Mouse (Mus musculus): ENCODE measurements at regions not wholly inside any gene's neighbourhood (a gene's known extent, or its start where the extent isn't known, plus 50 kb on each side); places are given as distances from the start of the nearest gene placed in this dataset. TPM values are rescaled to one million over a fixed set of nuclear protein-coding genes. Genes with fewer than 3 reads are reported as not detected.
A peak's percentile ranks its signal among the peaks of the same experiment; 100 is the strongest.

DNA sequence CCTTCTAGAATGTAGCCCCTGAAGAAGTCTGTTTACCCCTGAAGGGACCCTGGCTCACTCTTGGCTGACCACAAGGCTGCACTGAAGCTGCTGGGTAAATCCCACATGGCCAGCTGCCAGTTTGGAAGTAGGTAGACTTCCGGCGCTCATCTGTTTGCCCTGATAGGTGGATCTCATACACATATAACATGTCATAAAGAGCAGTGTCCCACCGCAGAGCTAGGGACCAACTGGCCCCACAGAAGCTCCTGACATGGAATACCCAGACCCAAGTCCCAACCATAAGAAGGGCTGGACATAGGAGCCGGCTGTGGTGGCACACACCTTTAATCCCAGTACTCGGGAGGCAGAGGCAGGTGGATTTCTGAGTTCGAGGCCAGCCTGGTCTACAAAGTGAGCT, 115.8 kb upstream of the Tshz3 start:
- DNase-seq (ENCODE audit: low spot score), result no peak
- WGBS, result 89% methylated on average over 6 of the region's 6 CpGs

DNA sequence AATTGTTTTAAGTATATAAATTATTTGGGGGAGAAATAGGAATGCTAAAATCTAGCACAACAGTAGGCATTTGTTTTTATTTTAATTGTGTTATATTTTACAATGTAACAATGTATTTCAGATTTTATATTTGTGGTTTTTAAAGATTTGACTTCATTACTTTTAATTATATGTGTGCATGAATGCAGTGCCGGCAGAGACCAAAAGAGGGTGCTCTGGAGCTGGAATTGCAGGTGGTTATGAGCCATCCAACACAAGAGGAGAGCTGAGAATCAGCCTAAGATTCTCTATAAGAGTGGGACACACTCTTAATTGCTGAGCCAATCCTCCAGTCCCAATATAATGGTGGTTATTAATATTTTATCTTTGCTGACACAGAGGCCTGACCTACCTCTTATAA, 112.9 kb upstream of the Tshz3 start:
- no peaks in the 10 kb centered on the region for H3K27me3 ChIP-seq (replicated peaks; ENCODE audit: low read depth, poor library complexity, severe bottlenecking)
- no peak for DNase-seq (ENCODE audit: low spot score)
- H3K27ac ChIP-seq (replicated peaks), result no peak overlapping the region
- no peaks in the 10 kb centered on the region for H3K9me3 ChIP-seq
- H3K4me1 ChIP-seq, result no peaks in the 10 kb centered on the region
- H3K36me3 ChIP-seq (replicated peaks), result no peaks in the 10 kb centered on the region
- no peak overlapping the region for H3K4me3 ChIP-seq
- 81% methylated on average over 1 of the region's 1 CpGs for WGBS

More for the DNA sequence above, 115.8 kb upstream of the Tshz3 start:
- Histone ChIP-seq H3K4me3 (no peak overlapping the region), H3K9me3 (no peaks in the 10 kb centered on the region), H3K27me3 (replicated peaks; ENCODE audit: low read depth, poor library complexity, severe bottlenecking) (no peaks in the 10 kb centered on the region), H3K4me1 (no peaks in the 10 kb centered on the region), H3K36me3 (replicated peaks) (no peaks in the 10 kb centered on the region), H3K27ac (replicated peaks) (no peak overlapping the region)

DNA sequence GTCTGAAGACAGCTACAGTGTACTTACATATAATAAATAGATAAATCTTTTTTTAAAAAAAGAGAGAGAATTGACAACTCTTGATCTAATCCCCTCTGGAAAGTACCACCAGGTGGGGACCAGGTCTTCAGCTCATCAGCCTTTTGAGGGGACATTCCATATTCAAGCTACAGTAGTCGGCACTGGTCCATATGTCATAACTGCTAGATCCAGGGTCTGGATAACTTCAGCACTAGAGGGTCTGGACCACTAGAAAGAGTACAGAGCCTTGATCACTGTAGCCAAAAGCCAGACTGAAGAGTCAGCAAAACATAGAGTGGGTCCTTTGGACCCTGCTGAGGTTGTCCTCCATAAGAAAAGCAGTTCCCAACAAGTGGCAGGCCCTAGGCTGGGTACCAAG, 106.4 kb upstream of the Tshz3 start:
- no peak for DNase-seq (ENCODE audit: low spot score)
- no peak overlapping the region for H3K4me3 ChIP-seq
- no peaks in the 10 kb centered on the region for H3K4me1 ChIP-seq
- no peaks in the 10 kb centered on the region for H3K36me3 ChIP-seq (replicated peaks)
- H3K27ac ChIP-seq (replicated peaks), result no peak overlapping the region
- WGBS, result 88% methylated on average over 1 of the region's 1 CpGs
- H3K9me3 ChIP-seq, result no peaks in the 10 kb centered on the region
- H3K27me3 ChIP-seq (replicated peaks; ENCODE audit: low read depth, poor library complexity, severe bottlenecking), result no peaks in the 10 kb centered on the region

DNA sequence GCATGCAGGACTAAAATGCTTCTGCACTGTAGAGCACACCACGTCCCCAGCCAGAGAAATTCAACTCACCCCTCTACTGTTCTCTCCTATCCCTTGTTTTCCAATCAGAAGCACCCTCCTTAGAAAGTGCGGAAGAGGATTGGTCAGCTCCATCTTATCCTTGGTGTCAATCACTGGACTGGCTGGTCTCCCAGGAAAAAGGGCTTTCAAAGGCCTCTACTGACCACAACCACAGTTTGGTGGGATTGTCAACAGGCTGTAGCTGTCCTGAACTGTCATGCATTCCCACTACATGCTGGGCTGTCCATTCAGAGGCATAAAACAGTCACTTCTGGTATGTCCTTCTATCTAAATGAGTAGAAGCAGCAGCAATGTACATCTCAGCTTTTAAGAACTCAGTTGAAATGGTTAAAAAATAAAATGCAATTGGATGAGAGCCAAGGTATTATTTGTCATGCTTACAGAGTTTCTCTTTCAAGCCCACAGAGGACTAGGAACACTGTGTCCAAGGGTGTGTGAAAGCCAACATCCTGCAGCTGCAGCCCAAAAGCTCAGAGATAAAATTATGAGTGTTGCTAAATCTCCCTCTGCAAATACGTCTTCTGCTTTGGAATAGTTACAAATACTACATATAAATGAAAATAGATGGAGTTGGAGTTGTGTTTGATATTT, 101.2 kb upstream of the Tshz3 start:
- 85% methylated on average over 3 of the region's 3 CpGs for WGBS
- Histone ChIP-seq H3K27ac (replicated peaks) (no peak overlapping the region), H3K4me1 (no peaks in the 10 kb centered on the region), H3K27me3 (replicated peaks; ENCODE audit: low read depth, poor library complexity, severe bottlenecking) (no peaks in the 10 kb centered on the region), H3K9me3 (peaks cover 8% of the 10 kb centered on the region; the same call in 1 of the 2 replicates), H3K4me3 (no peak overlapping the region), H3K36me3 (replicated peaks) (no peaks in the 10 kb centered on the region)
- peak; percentile 1 for DNase-seq (ENCODE audit: low spot score)

DNA sequence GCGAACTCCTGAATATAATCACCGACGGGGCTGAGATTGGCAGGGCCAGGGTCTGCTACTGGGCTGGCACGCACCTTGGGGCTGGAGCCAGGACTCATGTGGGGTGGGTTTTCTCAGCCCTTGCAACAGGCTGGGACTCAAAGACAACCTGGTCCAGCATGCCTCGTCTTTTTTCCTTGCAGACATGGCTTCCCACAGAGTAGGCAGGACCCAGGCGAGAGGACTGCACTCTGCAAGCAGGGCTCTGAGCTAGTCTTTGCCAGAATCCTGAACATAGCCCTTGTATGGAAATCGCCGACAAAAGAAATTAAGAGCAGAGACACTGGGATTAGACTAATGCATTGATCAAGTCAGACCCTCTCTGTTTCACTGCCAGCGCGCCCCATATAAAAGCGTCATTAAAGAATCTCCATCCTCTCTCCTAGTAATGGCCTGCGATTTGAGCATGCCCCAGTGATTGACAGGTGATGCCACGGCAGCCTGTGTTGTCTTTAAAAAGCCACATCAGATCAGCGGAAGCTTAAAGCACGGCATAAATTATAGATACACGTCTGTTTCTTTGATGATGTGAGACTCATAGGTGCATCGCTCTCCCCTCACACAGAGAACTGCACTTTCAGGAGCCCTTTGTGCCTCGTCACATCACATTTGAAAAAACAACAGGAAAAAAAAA, 92.8 kb upstream of the Tshz3 start:
- H3K27ac ChIP-seq (replicated peaks), result no peak overlapping the region
- WGBS, result 70% methylated on average over 18 of the region's 18 CpGs
- H3K4me1 ChIP-seq, result no peaks in the 10 kb centered on the region
- H3K36me3 ChIP-seq (replicated peaks), result no peaks in the 10 kb centered on the region
- no peak overlapping the region for H3K4me3 ChIP-seq
- no peak for DNase-seq (ENCODE audit: low spot score)
- no peaks in the 10 kb centered on the region for H3K9me3 ChIP-seq
- H3K27me3 ChIP-seq (replicated peaks; ENCODE audit: low read depth, poor library complexity, severe bottlenecking), result no peaks in the 10 kb centered on the region

DNA sequence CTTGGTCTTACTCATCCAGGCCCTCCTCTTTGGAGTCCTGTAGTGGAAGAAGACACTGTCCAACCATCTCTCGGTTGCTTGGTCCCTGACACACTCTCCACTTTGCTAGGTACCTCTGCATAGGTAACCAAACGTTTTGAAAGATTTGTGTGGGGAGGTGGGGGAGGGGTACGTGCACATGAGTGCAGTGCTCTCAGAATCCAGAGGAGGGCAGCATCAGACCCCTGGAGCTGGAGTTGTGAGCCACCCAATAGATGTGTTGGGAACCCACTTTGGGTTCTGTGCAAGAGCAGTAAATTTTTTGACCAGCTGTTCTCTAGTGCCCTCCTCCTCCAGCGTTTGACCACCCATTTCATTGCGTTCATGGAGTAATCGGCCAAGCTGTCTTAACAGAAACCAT, 77.7 kb upstream of the Tshz3 start:
- no peak overlapping the region for H3K4me3 ChIP-seq
- no peaks in the 10 kb centered on the region for H3K4me1 ChIP-seq
- no peaks in the 10 kb centered on the region for H3K27me3 ChIP-seq (replicated peaks; ENCODE audit: low read depth, poor library complexity, severe bottlenecking)
- no peaks in the 10 kb centered on the region for H3K36me3 ChIP-seq (replicated peaks)
- no peak overlapping the region for H3K27ac ChIP-seq (replicated peaks)
- 63% methylated on average over 6 of the region's 6 CpGs for WGBS
- H3K9me3 ChIP-seq, result no peaks in the 10 kb centered on the region
- DNase-seq (ENCODE audit: low spot score), result no peak

DNA sequence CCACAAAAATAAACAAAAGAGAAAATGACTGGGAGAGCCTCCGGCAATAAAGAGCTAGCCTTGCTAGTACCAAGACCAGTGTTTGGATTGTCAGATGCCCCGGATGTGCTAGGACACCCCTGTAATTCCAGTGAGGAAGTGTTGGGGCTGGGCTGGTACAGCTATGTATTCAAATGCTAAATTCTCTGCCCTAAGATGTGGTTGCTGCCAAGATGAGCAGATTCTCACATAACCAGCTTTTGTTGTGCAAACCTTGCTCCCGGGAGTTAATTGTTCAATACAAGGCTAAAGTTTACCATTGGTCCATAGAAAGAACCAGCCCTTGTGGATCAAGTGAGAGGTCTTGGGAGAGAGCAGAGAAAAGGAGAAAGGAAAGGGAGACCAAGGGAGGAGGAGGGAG, 53.7 kb upstream of the Tshz3 start:
- no peaks in the 10 kb centered on the region for H3K4me1 ChIP-seq
- WGBS, result 57% methylated on average over 3 of the region's 3 CpGs
- H3K36me3 ChIP-seq (replicated peaks), result no peaks in the 10 kb centered on the region
- H3K4me3 ChIP-seq, result no peak overlapping the region
- H3K27ac ChIP-seq (replicated peaks), result no peak overlapping the region
- H3K9me3 ChIP-seq, result no peaks in the 10 kb centered on the region
- H3K27me3 ChIP-seq (replicated peaks; ENCODE audit: low read depth, poor library complexity, severe bottlenecking), result no peaks in the 10 kb centered on the region
- no peak for DNase-seq (ENCODE audit: low spot score)

Small RNAs in the stretch of these regions (microRNA-seq; reads per million reads assigned to microRNA genes)
- gene Gm25247, result not detected
